Mouse (Mus musculus) duodenum, adult 2 months (tissue): Measurements from ENCODE around the gene Nr1d2. TPM values are rescaled to one million over a fixed set of nuclear protein-coding genes. Genes with fewer than 3 reads are reported as not detected.

Experiments
- polyA plus RNA-seq: library from polyadenylated mRNA; depleted of rRNA; stranded (reverse); fragments of >200 nt; gene quantifications from 2 replicates; pipeline ENCODE4 v1.2.3, GENCODE M21; 2012; ENCODE audit warnings: low replicate concordance; rRNA removed

Gene Nr1d2
- polyA plus RNA-seq: 5.5 and 18.8 TPM in 2 replicates

GRCm38 (mm10) chr14:18238750-18239731, at the start of gene Nr1d2:
Gene Nr1d2 (minus strand): TSS chr14:18239127.

GRCm38 (mm10) chr14:18270529-18271441, 31.9 kb upstream of the Nr1d2 start, which contains the start of the genes Nkiras1 and Rpl15:
Gene Nkiras1 (plus strand): TSS chr14:18271136.
Gene Rpl15 (minus strand): TSS chr14:18271391.

Other genes starting within 250 kb of the Nr1d2 start
- 1.4 and 3.1 TPM in 2 replicates for gene Nkiras1, start 32.0 kb upstream of the Nr1d2 start, polyA plus RNA-seq
- gene Rpl15, start 32.3 kb upstream of the Nr1d2 start, polyA plus RNA-seq: 95.5 and 125 TPM in 2 replicates
- gene Ube2e1, start 92.7 kb upstream of the Nr1d2 start, polyA plus RNA-seq: 3.5 and 4.6 TPM in 2 replicates